Mouse (Mus musculus): ENCODE data around the gene Hvcn1.

Gene Hvcn1

DNA sequence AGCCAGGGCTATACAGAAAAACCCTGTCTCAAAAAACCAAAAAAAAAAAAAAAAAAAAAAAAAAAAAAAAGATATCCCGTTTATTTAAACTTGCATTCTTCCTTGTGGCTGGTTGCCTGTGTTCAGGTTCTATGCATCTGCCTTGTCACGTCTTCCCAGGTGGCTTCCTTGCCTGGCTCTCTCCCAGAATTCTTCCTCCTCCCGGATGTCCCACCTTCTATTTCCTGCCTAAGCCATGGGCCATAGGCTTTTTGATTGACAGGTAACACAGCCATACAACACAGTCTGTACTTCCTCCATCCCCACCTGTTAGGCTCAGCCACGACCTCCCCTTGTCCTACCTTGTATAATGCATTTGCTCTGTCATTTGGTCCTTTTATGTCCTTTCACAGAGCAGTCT lies at the start of gene Hvcn1:
Hvcn1 (plus strand) TSS at position 330 of the 400 bp plus-strand sequence.
- POLR2A ChIA-PET: interaction anchor here in 2 of 4 experiments (0.6 to 5.7 kb wide), 7 partner anchors 15 to 1517 kb away, joined by 3 to 65 read pairs (median 4); no protein-coding TSS in a partner anchor
- CTCF ChIA-PET: interaction anchor here in 1 of 4 experiments (0.7 kb wide), 1 partner anchor 58 kb away, joined by 8 read pairs; the partner anchor contains the start of gene Tctn1

DNA sequence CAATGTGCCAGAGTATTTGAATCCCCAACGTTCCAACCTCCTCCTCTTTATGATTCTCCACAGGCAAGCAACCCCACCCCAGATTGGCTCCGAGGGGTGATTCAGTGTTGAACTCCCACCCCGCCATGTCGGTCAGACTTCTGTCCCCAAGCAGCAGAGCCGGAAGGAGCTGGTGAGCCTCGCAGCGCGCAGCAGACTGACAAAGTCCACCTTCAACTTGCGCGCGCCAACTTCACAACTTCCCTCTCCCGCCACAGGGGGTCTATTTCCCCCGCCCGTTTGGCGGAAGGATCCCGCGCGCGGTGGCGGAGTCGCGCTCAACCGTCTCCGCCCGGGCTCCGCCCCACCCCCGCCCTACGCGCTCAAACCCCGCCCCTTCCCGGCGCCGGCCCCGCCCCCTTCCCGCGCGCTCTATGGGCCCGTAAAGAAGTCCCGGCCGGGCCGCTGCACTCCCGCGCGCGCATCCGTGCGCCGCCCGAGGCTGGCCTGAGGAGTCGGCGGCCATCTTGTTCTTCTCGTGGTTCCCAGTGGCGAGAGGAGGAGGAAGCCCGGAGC lies 48.7 kb upstream of the Hvcn1 start, which contains the start of gene Ppp1cc:
Ppp1cc (plus strand) TSS at position 452 of the 555 bp plus-strand sequence.
- POLR2A ChIA-PET: interaction anchor here (0.6 to 4.7 kb wide), 51 partner anchors 8 to 265 kb away, joined by 3 to 132 read pairs (median 6); partner anchors contain the start of genes Rad9b (in 2 of the 4), Tctn1 (in 2 of the 4) and Vps29 (in 2 of the 4)
- CTCF ChIA-PET: interaction anchor here (0.6 to 1.6 kb wide), 11 partner anchors 14 to 888 kb away, joined by 3 to 7 read pairs (median 4); no protein-coding TSS in a partner anchor

DNA sequence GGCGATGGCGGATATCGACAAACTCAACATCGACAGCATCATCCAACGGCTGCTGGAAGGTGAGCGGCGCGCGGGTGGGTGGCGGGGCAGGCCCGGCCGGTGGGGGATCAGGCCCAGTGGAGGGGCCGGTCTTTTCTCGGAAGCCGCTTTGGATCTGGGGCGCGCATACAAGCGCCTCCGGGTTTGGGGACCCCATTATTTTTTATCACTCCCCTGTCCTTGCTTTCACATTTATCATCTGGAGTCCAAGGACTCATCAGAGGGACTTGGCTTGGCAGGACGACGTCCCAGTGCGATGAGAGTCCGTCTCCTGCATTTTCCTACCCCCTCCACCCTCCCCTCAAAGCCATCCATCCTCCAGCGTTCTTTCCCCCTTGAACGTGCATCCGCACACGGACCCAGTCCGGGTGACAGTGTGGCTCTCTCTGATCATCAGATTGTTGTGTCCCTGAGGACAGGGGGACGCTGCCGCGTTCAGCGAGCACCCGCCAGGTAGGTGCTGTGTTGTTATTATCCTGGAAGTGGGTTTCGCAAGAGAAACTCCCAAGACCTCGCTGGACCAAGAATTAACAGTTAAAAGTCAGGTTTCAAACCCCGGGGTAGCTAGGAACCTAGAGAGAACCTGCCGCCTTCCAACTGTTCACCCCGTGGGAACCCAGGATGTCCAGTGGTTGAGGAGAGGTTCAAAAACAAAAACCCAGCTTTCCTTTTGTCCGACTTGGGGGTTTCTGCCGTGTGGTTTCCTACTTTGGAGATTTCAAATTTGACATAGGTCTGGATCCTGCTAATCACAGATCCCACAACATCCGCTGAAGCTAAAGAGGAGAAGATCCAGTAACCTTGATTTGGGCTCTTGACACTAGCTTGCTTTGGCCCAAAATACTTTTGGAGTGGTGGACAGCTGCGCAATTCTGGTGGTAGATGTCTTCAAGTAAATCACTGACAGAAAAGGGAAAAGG lies 47.8 kb upstream of the Hvcn1 start:
- CTCF ChIA-PET: interaction anchor here in 3 of 4 experiments (0.6 to 1.0 kb wide), 4 partner anchors 15 to 941 kb away, joined by 3 to 6 read pairs (median 4); no protein-coding TSS in a partner anchor
- POLR2A ChIA-PET: interaction anchor here (0.6 to 5.3 kb wide), 34 partner anchors 8 to 763 kb away, joined by 3 to 36 read pairs (median 4); no protein-coding TSS in a partner anchor

GRCm38 (mm10) chr5:122163194-122163593 lies 43.4 kb upstream of the Hvcn1 start:
- CTCF ChIA-PET: interaction anchor here (0.6 to 2.1 kb wide), 9 partner anchors 13 to 216 kb away, joined by 3 to 10 read pairs (median 3); no protein-coding TSS in a partner anchor

DNA sequence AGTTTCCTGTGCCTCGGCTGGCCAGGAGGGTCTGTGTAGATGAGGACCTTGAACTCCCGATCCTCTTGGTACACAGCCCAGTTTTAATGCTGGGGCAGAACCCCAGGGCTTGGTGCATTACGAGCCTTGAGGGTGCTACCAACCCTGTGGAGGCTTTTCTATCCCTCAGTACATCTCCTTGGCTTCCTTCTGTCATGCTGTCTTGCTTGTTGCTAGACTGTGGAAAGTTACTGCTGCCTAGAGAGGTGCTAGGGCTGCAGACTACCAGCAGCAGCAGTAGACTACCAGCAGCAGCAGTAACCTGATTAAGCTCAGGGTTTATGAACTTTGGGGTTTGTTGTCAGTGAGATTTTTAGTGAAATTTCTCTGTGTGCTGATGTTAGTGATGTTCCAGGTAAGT lies 42.6 kb upstream of the Hvcn1 start:
- ChIA-PET POLR2A (interaction anchor here in 3 of 4 experiments (0.6 to 7.2 kb wide), 22 partner anchors 8 to 392 kb away, joined by 3 to 98 read pairs (median 4); partner anchors contain the start of genes Ppp1cc (in 1 of the 3) and Tctn1 (in 1 of the 3)), CTCF (interaction anchor here in 3 of 4 experiments (0.6 to 2.1 kb wide), 4 partner anchors 12 to 172 kb away, joined by 3 to 10 read pairs (median 5); no protein-coding TSS in a partner anchor)

More at GRCm38 (mm10) chr5:122163194-122163593, 43.4 kb upstream of the Hvcn1 start:
- POLR2A ChIA-PET: interaction anchor here (0.5 to 7.2 kb wide), 30 partner anchors 7 to 971 kb away, joined by 3 to 98 read pairs (median 4); partner anchors contain the start of genes Ppp1cc (in 1 of the 4) and Tctn1 (in 1 of the 4)

DNA sequence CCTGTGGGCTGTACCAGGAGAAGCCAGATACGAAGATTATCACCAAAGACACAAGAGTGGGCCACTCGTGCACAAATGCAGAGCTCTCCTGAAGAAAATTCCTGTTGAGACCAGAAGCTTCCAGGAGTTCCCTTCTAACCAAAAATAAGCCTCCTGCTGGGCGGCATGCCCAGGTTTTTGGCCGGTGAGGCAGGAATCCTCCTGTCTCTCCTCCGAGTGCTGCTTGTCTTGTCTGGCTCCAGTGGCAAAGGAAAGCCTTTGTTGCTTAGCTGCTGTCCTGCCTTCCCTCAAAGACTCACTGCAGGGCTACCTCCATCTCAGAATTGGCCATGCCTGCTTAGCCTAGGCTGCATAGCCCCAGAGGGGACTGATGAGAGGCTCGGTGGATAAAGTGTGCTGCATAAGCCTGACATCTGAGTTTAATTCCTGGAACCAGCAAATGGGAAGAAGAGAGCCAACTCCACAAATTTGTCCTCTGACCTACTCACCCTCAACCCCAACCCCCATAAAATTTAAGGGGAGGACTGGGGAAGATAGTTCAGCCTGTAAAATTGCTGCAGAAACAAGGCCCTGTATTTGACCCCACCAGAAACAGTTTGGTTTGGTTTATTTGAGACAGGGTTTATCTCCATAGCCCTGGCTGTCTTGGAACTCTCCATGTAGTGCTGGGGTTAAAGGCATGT lies 41.2 kb upstream of the Hvcn1 start:
- CTCF ChIA-PET: interaction anchor here in 2 of 4 experiments (1.4 to 1.5 kb wide), 3 partner anchors 11 to 37 kb away, joined by 4 to 5 read pairs (median 5); no protein-coding TSS in a partner anchor
- POLR2A ChIA-PET: interaction anchor here in 3 of 4 experiments (0.5 to 7.2 kb wide), 24 partner anchors 7 to 1493 kb away, joined by 3 to 98 read pairs (median 6); partner anchors contain the start of genes Ppp1cc (in 2 of the 3), Rad9b (in 1 of the 3) and Vps29 (in 1 of the 3)

- ChIA-PET CTCF (interaction anchor here (0.7 to 2.1 kb wide), 13 partner anchors 10 to 86 kb away, joined by 3 to 12 read pairs (median 4); no protein-coding TSS in a partner anchor), POLR2A (interaction anchor here (0.6 to 7.2 kb wide), 30 partner anchors 8 to 1611 kb away, joined by 3 to 98 read pairs (median 6); partner anchors contain the start of gene Ppp1cc (in 2 of the 4))
Measured at GRCm38 (mm10) chr5:122166636-122167161, 39.9 kb upstream of the Hvcn1 start.

GRCm38 (mm10) chr5:122168344-122169069 lies 38.1 kb upstream of the Hvcn1 start:
- ChIA-PET POLR2A (interaction anchor here (0.6 to 7.2 kb wide), 22 partner anchors 7 to 331 kb away, joined by 3 to 98 read pairs (median 5); partner anchors contain the start of genes Ppp1cc (in 2 of the 4) and Sh2b3 (in 1 of the 4)), CTCF (interaction anchor here in 2 of 4 experiments (1.0 to 1.3 kb wide), 3 partner anchors 25 to 40 kb away, joined by 3 to 8 read pairs (median 6); no protein-coding TSS in a partner anchor)

GRCm38 (mm10) chr5:122171058-122171457 lies 35.5 kb upstream of the Hvcn1 start:
- ChIA-PET POLR2A (interaction anchor here in 3 of 4 experiments (0.8 to 7.1 kb wide), 19 partner anchors 8 to 318 kb away, joined by 3 to 57 read pairs (median 5); partner anchors contain the start of gene Ppp1cc (in 1 of the 3)), CTCF (interaction anchor here (0.6 to 1.6 kb wide), 7 partner anchors 25 to 370 kb away, joined by 3 to 15 read pairs (median 3); no protein-coding TSS in a partner anchor)

- ChIA-PET CTCF (interaction anchor here in 3 of 4 experiments (0.5 to 3.0 kb wide), 14 partner anchors 9 to 1147 kb away, joined by 3 to 25 read pairs (median 10); no protein-coding TSS in a partner anchor), POLR2A (interaction anchor here (0.6 to 5.8 kb wide), 25 partner anchors 8 to 258 kb away, joined by 3 to 98 read pairs (median 7); partner anchors contain the start of gene Ppp1cc (in 2 of the 4))
Measured at GRCm38 (mm10) chr5:122175402-122175801, 31.2 kb upstream of the Hvcn1 start.

GRCm38 (mm10) chr5:122175961-122176360 lies 30.6 kb upstream of the Hvcn1 start:
- ChIA-PET POLR2A (interaction anchor here (0.6 to 5.8 kb wide), 48 partner anchors 9 to 469 kb away, joined by 3 to 98 read pairs (median 5); partner anchors contain the start of genes Ppp1cc (in 3 of the 4), Tctn1 (in 2 of the 4) and Fam216a (in 1 of the 4)), CTCF (interaction anchor here (0.5 to 3.0 kb wide), 41 partner anchors 9 to 1257 kb away, joined by 3 to 44 read pairs (median 5); partner anchors contain the start of genes Ppp1cc (in 1 of the 4), Rad9b (in 1 of the 4), Sh2b3 (in 1 of the 4) and Tctn1 (in 1 of the 4))

GRCm38 (mm10) chr5:122176398-122176797 lies 30.2 kb upstream of the Hvcn1 start:
- POLR2A ChIA-PET: interaction anchor here (0.5 to 5.8 kb wide), 44 partner anchors 9 to 469 kb away, joined by 3 to 98 read pairs (median 5); partner anchors contain the start of genes Ppp1cc (in 2 of the 4), Tctn1 (in 2 of the 4) and Fam216a (in 1 of the 4)
- CTCF ChIA-PET: interaction anchor here (0.5 to 3.0 kb wide), 44 partner anchors 9 to 1257 kb away, joined by 3 to 44 read pairs (median 5); partner anchors contain the start of genes Ppp1cc (in 1 of the 4), Rad9b (in 1 of the 4), Sh2b3 (in 1 of the 4) and Tctn1 (in 1 of the 4)

DNA sequence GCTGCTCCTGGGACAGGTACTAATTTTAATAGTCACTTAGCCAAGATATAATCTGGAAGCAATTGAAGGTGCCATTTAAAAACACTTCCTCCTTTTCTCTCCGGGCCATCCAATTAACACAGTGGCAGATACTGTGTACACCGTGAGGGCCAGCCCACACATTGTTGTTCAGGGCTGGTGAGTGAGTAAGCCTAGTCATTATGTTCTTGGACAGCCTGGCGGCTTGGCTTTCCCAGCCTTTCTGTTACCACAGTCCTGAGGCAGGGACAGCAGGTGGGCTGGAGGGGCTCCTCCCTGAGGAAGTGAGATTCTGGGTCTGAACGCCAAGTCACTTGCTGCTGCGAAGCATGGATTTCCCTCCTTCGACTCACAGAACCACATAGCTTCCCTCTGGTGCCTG lies 26.9 kb upstream of the Hvcn1 start:
- CTCF ChIA-PET: interaction anchor here in 3 of 4 experiments (0.6 to 1.8 kb wide), 5 partner anchors 11 to 99 kb away, joined by 3 to 7 read pairs (median 3); no protein-coding TSS in a partner anchor
- POLR2A ChIA-PET: interaction anchor here in 3 of 4 experiments (0.6 to 5.8 kb wide), 24 partner anchors 8 to 107 kb away, joined by 3 to 98 read pairs (median 3); partner anchors contain the start of genes Ppp1cc (in 2 of the 3) and Tctn1 (in 1 of the 3)

DNA sequence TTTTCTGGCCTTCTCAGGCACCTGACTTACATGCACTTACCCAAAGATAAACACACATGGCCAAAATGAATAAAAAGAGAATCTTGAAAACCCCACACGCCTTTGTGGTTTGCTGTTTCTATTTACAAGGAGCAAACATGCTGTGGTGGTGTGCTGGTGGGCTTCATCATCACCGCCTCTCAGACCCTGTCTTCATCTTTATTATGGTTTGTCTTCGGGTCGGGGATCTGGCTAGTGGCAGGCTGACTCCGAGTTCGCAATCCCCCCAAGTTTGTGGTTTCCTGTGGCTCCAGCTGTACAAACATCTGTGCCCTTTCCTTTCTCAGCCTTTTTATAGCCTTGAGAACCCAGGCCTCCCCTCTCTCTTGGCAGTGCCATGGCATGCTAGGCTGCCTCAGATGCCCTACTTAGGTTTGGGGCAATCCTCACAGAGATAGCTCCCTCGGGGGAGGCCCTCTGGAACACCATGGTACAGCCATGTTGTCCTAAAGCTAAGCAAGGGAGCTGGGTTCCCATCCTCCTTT lies 22.3 kb upstream of the Hvcn1 start:
- ChIA-PET CTCF (no interaction called here), POLR2A (interaction anchor here in 3 of 4 experiments (0.5 to 1.5 kb wide), 6 partner anchors 11 to 307 kb away, joined by 3 to 7 read pairs (median 4); no protein-coding TSS in a partner anchor)

DNA sequence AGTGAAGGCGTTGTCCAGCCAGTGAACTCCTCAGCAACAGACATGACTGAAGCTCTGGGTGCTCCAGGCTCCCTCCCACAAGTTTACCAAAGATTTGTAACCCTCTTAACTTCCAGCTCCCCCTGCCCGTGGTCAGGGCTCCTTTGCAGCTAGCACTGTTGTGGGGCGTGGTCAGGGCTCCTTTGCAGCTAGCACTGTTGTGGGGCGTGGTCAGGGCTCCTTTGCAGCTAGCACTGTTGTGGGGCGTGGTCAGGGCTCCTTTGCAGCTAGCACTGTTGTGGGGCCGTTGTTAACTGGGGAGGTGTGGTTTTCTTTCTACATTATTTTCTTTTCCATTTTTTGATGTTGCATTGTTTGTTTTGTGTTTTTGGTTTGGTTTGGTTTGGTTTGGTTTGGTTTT lies 21.7 kb upstream of the Hvcn1 start:
- POLR2A ChIA-PET: interaction anchor here in 3 of 4 experiments (0.5 to 1.5 kb wide), 6 partner anchors 12 to 308 kb away, joined by 3 to 7 read pairs (median 4); no protein-coding TSS in a partner anchor
- CTCF ChIA-PET: interaction anchor here in 2 of 4 experiments (0.6 to 1.1 kb wide), 2 partner anchors 68 to 74 kb away, joined by 3 to 4 read pairs; no protein-coding TSS in a partner anchor

Data from embryonic stem cell, embryonic (primary cell).